Mouse (Mus musculus) heart, adult 2 months (tissue): Measurements from ENCODE around the gene Clint1.

Experiments used
- CTCF ChIP-seq: fragments of 200-600 bp; IDR thresholded peaks from 2 replicates; pipeline ENCODE4 v1.8.1; 2022; ENCODE audit warnings: antibody characterized with exemption, mild to moderate bottlenecking, moderate library complexity
- EP300 ChIP-seq: fragments of 200-500 bp; IDR thresholded peaks from 2 replicates; pipeline ENCODE4 v1.6.1; 2011; ENCODE audit warnings: low read depth, low read length, control low read depth; ENCODE audit not compliant: insufficient read depth
- POLR2A ChIP-seq: fragments of 200-500 bp; IDR thresholded peaks from 2 replicates; pipeline ENCODE4 v1.6.1; 2011; ENCODE audit warnings: mild to moderate bottlenecking, low read depth, low read length, control low read depth; ENCODE audit not compliant: insufficient read depth

DNA sequence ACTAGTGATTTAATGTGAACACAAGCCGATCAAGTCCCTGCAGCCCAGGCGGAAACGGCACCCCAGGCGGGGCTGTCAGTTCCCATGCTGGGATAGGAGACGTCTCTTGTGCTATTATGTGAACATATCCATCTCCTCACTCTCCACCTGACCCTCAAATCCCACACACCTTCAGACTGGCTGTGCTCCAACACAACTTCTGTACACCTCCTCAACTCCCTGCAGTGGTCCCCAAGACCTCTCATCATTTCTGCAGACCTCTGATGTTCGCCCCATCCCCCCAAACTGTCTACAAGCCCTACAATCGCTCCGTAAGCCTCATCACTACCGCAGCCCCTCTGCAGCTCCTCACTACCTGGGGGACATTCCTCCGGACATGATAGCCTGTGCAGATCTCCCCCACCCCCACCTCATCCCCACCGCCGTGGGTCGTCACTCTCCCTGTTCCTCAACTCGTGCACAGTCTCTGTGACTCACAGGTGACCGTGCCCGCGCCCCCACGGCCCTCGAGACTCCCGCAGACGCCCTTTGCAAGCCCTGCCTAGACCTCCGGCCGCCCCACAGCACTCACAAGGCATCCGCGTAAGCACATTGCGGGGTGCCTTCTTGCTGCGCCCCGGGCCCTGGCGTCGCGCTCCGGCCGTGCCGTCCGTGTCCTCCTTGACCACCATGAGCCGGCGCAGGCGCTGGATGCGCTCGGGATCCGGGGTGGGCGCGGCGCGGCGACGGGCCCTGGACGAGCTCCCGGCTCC lies 92.2 kb downstream of the Clint1 start:
- TF ChIP-seq CTCF (no peak), EP300 (no peak), POLR2A (no peak)
